Mouse (Mus musculus): ENCODE measurements around the gene Cend1.
A peak's percentile ranks its signal among the peaks of the same experiment; 100 is the strongest.
"Not testable (repeated sequence)": the region's sequence is repeated elsewhere in the genome, so short reads cannot be mapped to it uniquely, and the experiment has no call there.

Cend1 gene

GRCm38 (mm10) chr7:141426948-141427730, 2.2 kb downstream of the Cend1 start:
- DNase-seq: no peak

GRCm38 (mm10) chr7:141423811-141424210, 5.5 kb downstream of the Cend1 start:
- no peak for DNase-seq

- no peak for DNase-seq
These were observed 9.1 kb downstream of the Cend1 start for GRCm38 (mm10) chr7:141420030-141420702.

GRCm38 (mm10) chr7:141418970-141419369, 10.3 kb downstream of the Cend1 start:
- DNase-seq: peak; percentile 33

DNA sequence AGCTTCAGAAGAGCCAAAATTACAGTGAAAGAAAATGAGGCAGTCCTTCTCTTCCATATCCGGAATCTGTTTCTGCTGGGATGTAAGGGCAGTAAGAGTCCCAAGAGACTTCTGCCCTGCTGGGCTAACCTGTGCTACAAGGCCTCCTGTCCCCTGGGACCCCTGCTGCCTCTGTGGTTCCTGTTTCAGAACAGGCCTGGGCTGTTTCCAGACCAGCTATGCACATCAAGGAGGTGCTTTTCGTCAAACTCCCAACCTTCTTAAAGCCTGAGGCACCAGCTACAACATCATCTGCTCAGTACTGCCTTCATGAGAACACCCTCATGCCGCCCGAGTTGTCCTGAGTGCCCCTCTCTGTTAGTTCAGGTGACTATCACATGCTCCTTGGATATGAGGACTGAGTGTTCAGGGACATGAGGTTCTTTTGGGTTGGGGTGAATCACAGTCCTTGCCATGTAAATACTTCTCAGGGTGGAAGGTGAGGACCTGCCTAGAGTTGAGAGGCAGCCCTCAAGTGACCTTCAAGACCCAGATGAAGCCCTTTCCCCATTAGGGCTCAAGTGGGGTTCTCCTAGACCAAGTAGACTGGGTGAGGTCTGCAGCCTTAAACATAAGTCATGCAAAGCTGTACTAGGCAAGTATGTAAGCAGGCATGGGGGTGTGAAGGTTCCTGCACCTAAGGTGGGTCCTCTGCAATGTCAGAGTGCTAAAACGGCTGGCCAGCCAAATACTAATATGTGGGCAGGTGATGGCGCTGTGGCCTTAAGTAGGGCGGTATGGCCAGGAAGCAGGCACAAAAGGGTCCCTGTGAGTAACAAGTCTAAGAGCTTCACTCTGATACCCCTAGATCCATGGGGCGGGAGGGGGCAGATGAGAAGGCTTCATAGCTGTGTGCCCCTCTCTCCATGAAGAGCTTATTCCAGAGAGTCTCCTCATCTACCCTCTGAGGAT, 11.3 kb downstream of the Cend1 start:
- no peak for DNase-seq

GRCm38 (mm10) chr7:141416144-141416841, 13.0 kb downstream of the Cend1 start:
- peak; percentile 32 for DNase-seq

GRCm38 (mm10) chr7:141413809-141414584, 15.3 kb downstream of the Cend1 start, which contains the start of gene Gatd1:
Gene Gatd1, minus strand, starts transcription at chr7:141414136.
- peak; percentile 99 for DNase-seq

GRCm38 (mm10) chr7:141413331-141413730, 16.0 kb downstream of the Cend1 start:
- peak; percentile 46 for DNase-seq

GRCm38 (mm10) chr7:141411667-141412066, 17.6 kb downstream of the Cend1 start:
- no peak for DNase-seq

DNA sequence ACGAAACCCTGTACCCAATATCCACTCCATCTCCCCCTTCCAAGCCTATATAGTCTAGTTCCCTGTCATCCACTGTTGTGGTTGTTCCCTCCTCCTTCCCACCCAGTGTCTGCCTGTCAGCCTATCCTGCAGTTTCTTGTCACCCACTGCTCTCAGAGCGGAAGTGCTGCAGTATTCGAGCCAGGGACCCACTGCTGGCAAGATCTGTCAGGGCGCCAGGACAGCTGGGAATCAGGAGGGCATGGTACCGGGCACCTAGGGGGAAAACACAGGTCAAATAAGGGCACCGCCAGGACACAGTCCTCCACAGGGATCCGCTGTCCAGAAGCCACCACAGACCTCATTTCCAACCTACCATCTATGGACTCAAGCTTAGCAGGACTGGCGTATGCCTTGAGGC, 18.7 kb downstream of the Cend1 start:
- peak; percentile 37 for DNase-seq

DNA sequence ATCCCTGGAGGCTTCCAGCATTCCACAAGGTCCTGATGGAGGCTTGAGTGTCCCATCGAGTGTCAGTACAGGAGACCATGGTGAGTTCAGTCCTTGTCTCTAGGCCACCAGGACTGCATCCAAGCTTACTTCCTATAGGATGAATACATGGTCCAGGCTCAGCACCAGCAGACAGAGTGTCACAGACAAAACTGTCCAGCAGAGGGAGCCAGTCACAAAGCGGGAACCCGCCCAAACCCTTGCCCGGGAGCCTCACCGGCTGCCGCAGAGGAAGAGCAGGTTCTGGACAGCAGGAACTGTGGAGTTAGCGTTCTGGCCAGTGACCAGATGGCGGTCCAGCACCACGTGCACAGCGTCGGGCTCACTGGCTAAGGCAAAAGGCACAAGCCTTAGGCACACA, 20.5 kb downstream of the Cend1 start:
- peak; percentile 94 for DNase-seq

GRCm38 (mm10) chr7:141407670-141408069, 21.6 kb downstream of the Cend1 start:
- not testable (repeated sequence) for DNase-seq

- no peak for DNase-seq
These were observed 23.8 kb downstream of the Cend1 start for GRCm38 (mm10) chr7:141405466-141405865.

- peak; percentile 43 for DNase-seq
These were observed 26.0 kb downstream of the Cend1 start for GRCm38 (mm10) chr7:141403305-141403704.

DNA sequence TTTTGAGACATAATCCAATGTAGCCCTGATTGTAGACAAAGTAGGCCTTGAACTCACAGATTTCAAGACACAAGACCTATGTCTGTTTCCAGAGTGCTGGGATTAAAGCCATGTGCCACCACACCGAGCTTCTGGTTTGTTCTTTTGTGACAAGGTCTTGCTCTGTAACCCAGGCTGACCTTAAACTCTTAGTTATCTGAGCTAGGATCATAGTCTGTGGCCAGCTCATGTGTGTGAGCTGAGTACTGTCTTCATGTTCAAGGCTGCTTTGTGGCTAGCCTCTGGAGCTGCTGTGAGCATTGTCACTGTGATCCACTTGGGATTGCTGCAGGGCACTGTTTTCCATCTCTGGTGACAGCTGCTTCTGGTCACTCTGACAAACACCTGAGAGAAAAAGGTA, 33.9 kb downstream of the Cend1 start:
- DNase-seq: no peak

DNA sequence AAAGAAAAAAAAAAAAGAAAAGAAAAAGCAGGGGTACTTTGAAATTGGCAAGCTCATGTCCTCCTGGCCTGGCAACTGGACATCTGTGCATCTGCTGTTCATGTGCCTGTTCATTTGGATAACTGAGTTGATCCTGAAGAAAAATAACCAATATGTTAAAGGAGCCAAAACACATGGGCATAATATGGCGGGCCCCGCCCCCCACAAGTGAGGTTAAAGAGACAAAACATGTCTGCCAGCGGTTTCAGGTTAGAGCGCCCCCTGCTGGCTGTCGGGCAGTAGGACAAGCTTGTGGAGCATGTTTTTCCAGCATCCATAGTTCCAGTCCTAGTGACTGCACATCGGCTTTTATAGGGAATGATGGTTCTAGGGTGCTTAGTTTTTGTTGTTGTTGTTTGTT, 34.5 kb downstream of the Cend1 start:
- no peak for DNase-seq

- DNase-seq: no peak
These were observed 35.1 kb downstream of the Cend1 start for GRCm38 (mm10) chr7:141394158-141394557.

DNA sequence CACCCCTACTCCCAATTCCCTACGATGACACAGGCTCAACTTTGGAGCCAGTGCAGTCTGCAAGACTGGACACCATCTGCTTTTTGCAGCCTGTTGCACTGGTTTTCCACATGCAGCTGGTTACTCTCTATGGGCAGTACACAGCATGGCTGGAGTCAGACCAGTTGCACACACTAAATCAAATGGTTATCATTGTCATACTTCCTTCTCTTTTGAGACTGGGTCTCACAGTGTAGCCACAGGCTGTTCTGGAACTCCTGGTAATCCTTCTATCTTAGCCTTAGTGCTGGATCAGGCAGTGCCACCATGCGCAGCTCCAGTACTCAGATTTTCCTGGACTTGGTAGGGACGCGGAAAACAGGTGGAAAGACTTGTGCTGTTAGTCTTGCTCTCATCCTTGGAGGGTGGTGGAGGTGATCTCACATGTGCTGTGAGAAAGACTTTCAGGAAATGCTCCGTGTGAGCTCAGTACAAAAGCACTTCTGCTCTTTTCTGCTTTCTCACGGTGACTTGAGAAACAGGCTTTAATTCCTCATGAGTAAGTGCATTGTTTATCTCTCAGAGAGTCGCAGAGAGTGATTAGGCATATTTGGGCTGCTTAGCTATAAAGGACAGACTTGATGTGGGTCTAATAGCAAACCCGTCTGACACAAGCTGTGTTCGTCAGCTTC, 36.6 kb downstream of the Cend1 start:
- no peak for DNase-seq

GRCm38 (mm10) chr7:141391625-141392551, 37.4 kb downstream of the Cend1 start, which contains the start of gene Taldo1:
Gene Taldo1, plus strand, starts transcription at chr7:141392199.
- peak; percentile 92 for DNase-seq

Measured in cerebellum, adult 11 months (tissue).